Mouse (Mus musculus): ENCODE results near the gene Olfr1357. TPM values are rescaled to one million over a fixed set of nuclear protein-coding genes. Genes with fewer than 3 reads are reported as not detected.

The Olfr1357 gene
- polyA plus RNA-seq, 1 experiment, result not detected

- Histone ChIP-seq H3K4me1 (ENCODE audit: control insufficient read depth, insufficient read depth, low read length) (no peaks in the 10 kb centered on the region; the same call in 1 of the 2 replicates), H3K4me3 (ENCODE audit: insufficient read depth, low read depth, low read length) (no peak overlapping the region), H3K27ac (ENCODE audit: insufficient read depth, low read depth, low read length) (no peak overlapping the region)
- WGBS, result 90% methylated on average over 22 of the region's 22 CpGs
- no peak for TF ChIP-seq CTCF (IDR thresholded peaks at IDR 0.05; ENCODE audit: insufficient read depth, low read depth, low read length)
- no peak for TF ChIP-seq POLR2A (IDR thresholded peaks at IDR 0.05; ENCODE audit: insufficient read depth, low read depth, low read length)
Measured at GRCm38 (mm10) chr10:78585606-78586005, 32.3 kb downstream of the Olfr1357 start.

- H3K4me3 ChIP-seq (ENCODE audit: insufficient read depth, low read depth, low read length), result no peak overlapping the region
- H3K27ac ChIP-seq (ENCODE audit: insufficient read depth, low read depth, low read length), result no peak overlapping the region
- no peak for TF ChIP-seq POLR2A (IDR thresholded peaks at IDR 0.05; ENCODE audit: insufficient read depth, low read depth, low read length)
- no peak for TF ChIP-seq CTCF (IDR thresholded peaks at IDR 0.05; ENCODE audit: insufficient read depth, low read depth, low read length)
- WGBS, result 73% methylated on average over 1 of the region's 1 CpGs
- H3K4me1 ChIP-seq (ENCODE audit: control insufficient read depth, insufficient read depth, low read length), result no peaks in the 10 kb centered on the region; the same call in 1 of the 2 replicates
Measured at GRCm38 (mm10) chr10:78584996-78585395, 32.9 kb downstream of the Olfr1357 start.

GRCm38 (mm10) chr10:78583939-78584338 is 33.9 kb downstream of the Olfr1357 start:
- TF ChIP-seq POLR2A (IDR thresholded peaks at IDR 0.05; ENCODE audit: insufficient read depth, low read depth, low read length) (no peak), CTCF (IDR thresholded peaks at IDR 0.05; ENCODE audit: insufficient read depth, low read depth, low read length) (no peak)
- Histone ChIP-seq H3K27ac (ENCODE audit: insufficient read depth, low read depth, low read length) (no peak overlapping the region), H3K4me1 (ENCODE audit: control insufficient read depth, insufficient read depth, low read length) (no peaks in the 10 kb centered on the region; the same call in 1 of the 2 replicates), H3K4me3 (ENCODE audit: insufficient read depth, low read depth, low read length) (no peak overlapping the region)
- WGBS, result 79% methylated on average over 3 of the region's 3 CpGs

GRCm38 (mm10) chr10:78583347-78583746 is 34.5 kb downstream of the Olfr1357 start:
- H3K4me3 ChIP-seq (ENCODE audit: insufficient read depth, low read depth, low read length), result no peak overlapping the region
- H3K4me1 ChIP-seq (ENCODE audit: control insufficient read depth, insufficient read depth, low read length), result no peaks in the 10 kb centered on the region; the same call in 1 of the 2 replicates
- WGBS, result 76% methylated on average over 9 of the region's 9 CpGs
- H3K27ac ChIP-seq (ENCODE audit: insufficient read depth, low read depth, low read length), result no peak overlapping the region
- TF ChIP-seq CTCF (IDR thresholded peaks at IDR 0.05; ENCODE audit: insufficient read depth, low read depth, low read length) (no peak), POLR2A (IDR thresholded peaks at IDR 0.05; ENCODE audit: insufficient read depth, low read depth, low read length) (no peak)

GRCm38 (mm10) chr10:78581121-78581520 is 36.8 kb downstream of the Olfr1357 start:
- Histone ChIP-seq H3K4me3 (ENCODE audit: insufficient read depth, low read depth, low read length) (no peak overlapping the region), H3K4me1 (ENCODE audit: control insufficient read depth, insufficient read depth, low read length) (peaks cover 4% of the 10 kb centered on the region), H3K27ac (ENCODE audit: insufficient read depth, low read depth, low read length) (no peak overlapping the region)
- WGBS, result 92% methylated on average over 7 of the region's 7 CpGs
- no peak for TF ChIP-seq CTCF (IDR thresholded peaks at IDR 0.05; ENCODE audit: insufficient read depth, low read depth, low read length)

GRCm38 (mm10) chr10:78578204-78578603 is 39.7 kb downstream of the Olfr1357 start:
- no peak for TF ChIP-seq POLR2A (IDR thresholded peaks at IDR 0.05; ENCODE audit: insufficient read depth, low read depth, low read length)
- no peak for TF ChIP-seq CTCF (IDR thresholded peaks at IDR 0.05; ENCODE audit: insufficient read depth, low read depth, low read length)
- Histone ChIP-seq H3K4me1 (ENCODE audit: control insufficient read depth, insufficient read depth, low read length) (peaks cover 6% of the 10 kb centered on the region), H3K27ac (ENCODE audit: insufficient read depth, low read depth, low read length) (no peak overlapping the region), H3K4me3 (ENCODE audit: insufficient read depth, low read depth, low read length) (no peak overlapping the region)
- 73% methylated on average over 3 of the region's 3 CpGs for WGBS

GRCm38 (mm10) chr10:78576435-78577184 is 41.3 kb downstream of the Olfr1357 start:
- no peak overlapping the region for H3K27ac ChIP-seq (ENCODE audit: insufficient read depth, low read depth, low read length)
- TF ChIP-seq CTCF (IDR thresholded peaks at IDR 0.05; ENCODE audit: insufficient read depth, low read depth, low read length), result no peak
- no peak for TF ChIP-seq POLR2A (IDR thresholded peaks at IDR 0.05; ENCODE audit: insufficient read depth, low read depth, low read length)
- 97% methylated on average over 16 of the region's 16 CpGs for WGBS
- H3K4me3 ChIP-seq (ENCODE audit: insufficient read depth, low read depth, low read length), result no peak overlapping the region
- peaks cover 6% of the 10 kb centered on the region for H3K4me1 ChIP-seq (ENCODE audit: control insufficient read depth, insufficient read depth, low read length)

GRCm38 (mm10) chr10:78575690-78576089 is 42.2 kb downstream of the Olfr1357 start:
- Histone ChIP-seq H3K4me3 (ENCODE audit: insufficient read depth, low read depth, low read length) (no peak overlapping the region), H3K27ac (ENCODE audit: insufficient read depth, low read depth, low read length) (no peak overlapping the region), H3K4me1 (ENCODE audit: control insufficient read depth, insufficient read depth, low read length) (peaks cover 6% of the 10 kb centered on the region)
- 21% methylated on average over 2 of the region's 2 CpGs for WGBS
- TF ChIP-seq POLR2A (IDR thresholded peaks at IDR 0.05; ENCODE audit: insufficient read depth, low read depth, low read length) (no peak), CTCF (IDR thresholded peaks at IDR 0.05; ENCODE audit: insufficient read depth, low read depth, low read length) (no peak)

GRCm38 (mm10) chr10:78575105-78575632 is 42.7 kb downstream of the Olfr1357 start:
- H3K4me1 ChIP-seq (ENCODE audit: control insufficient read depth, insufficient read depth, low read length), result peaks cover 8% of the 10 kb centered on the region
- 10% methylated on average over 13 of the region's 13 CpGs for WGBS
- peak overlapping the region; percentile 91; the same call in 1 of the 2 replicates for H3K27ac ChIP-seq (ENCODE audit: insufficient read depth, low read depth, low read length)
- peak overlapping the region; percentile 81 for H3K4me3 ChIP-seq (ENCODE audit: insufficient read depth, low read depth, low read length)
- TF ChIP-seq POLR2A (IDR thresholded peaks at IDR 0.05; ENCODE audit: insufficient read depth, low read depth, low read length), result no peak
- TF ChIP-seq CTCF (IDR thresholded peaks at IDR 0.05; ENCODE audit: insufficient read depth, low read depth, low read length), result no peak
